Mouse (Mus musculus): ENCODE measurements around the gene Rpl10. TPM values are rescaled to one million over a fixed set of nuclear protein-coding genes. Genes with fewer than 3 reads are reported as not detected.
A peak's percentile ranks its signal among the peaks of the same experiment; 100 is the strongest.

The Rpl10 gene
- polyA plus RNA-seq, 1 experiment from 2014 or later = 846 TPM

DNA sequence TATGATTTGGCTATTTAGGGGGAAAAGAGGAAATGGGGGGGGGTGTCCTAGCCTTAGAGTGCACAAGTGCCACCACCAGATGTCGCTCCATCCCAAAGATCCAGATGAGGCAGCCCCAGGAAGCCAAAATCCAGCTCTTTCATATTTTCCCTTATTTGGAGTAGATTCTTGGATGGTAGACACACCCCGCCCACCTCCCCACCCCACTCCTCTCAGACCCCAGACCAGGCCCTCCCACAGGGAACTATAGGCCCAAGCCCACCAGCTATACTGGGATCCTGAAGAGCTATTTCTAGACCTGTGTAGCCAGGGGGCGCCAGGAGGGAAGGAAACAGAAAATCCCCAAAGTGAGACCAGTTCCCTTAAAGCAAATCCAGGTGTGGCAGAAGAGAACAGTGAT, 22.0 kb upstream of the Rpl10 start:
- no peaks in the 10 kb centered on the region; the same call in 1 of the 2 replicates for H3K36me3 ChIP-seq
- no peaks in the 10 kb centered on the region for H3K27me3 ChIP-seq
- peak overlapping the region; percentile 48 for H3K9ac ChIP-seq
- H3K4me3 ChIP-seq = peak overlapping the region; percentile 42
- H3K9me3 ChIP-seq = no peaks in the 10 kb centered on the region
- 13% methylated on average over 3 of the region's 3 CpGs for whole genome bisulfite sequencing
- ATAC-seq (ENCODE audit: borderline replicate concordance, extremely low read depth, low FRiP score, low TSS enrichment) = 0 out of 2 replicates have a peak, but pooled peaks have one; percentile 21
- peaks cover 7% of the 10 kb centered on the region; the same call in 1 of the 2 replicates for H3K4me1 ChIP-seq
- H3K27ac ChIP-seq = peak overlapping the region; percentile 87
- peak overlapping the region; percentile 62 for H3K4me2 ChIP-seq

- Histone ChIP-seq H3K9ac (peak within 1 kb of the TSS; percentile 48), H3K36me3 (no peaks in the 10 kb centered on the region), H3K27ac (peak within 1 kb of the TSS; percentile 87), H3K9me3 (no peaks in the 10 kb centered on the region), H3K4me1 (0 out of 2 replicates have a peak, but pooled peaks cover 3% of the 10 kb centered on the region), H3K27me3 (no peaks in the 10 kb centered on the region), H3K4me3 (peak within 1 kb of the TSS; percentile 42), H3K4me2 (peak within 1 kb of the TSS; percentile 59)
- 14% methylated on average over 31 of the region's 38 CpGs for WGBS
- no peak for ATAC-seq (ENCODE audit: borderline replicate concordance, extremely low read depth, low FRiP score, low TSS enrichment)
Observed at GRCm38 (mm10) chrX:74249615-74250014, 21.0 kb upstream of the Rpl10 start, which contains the start of gene Flna. TSS of gene Flna (minus strand) at chrX:74249820.

DNA sequence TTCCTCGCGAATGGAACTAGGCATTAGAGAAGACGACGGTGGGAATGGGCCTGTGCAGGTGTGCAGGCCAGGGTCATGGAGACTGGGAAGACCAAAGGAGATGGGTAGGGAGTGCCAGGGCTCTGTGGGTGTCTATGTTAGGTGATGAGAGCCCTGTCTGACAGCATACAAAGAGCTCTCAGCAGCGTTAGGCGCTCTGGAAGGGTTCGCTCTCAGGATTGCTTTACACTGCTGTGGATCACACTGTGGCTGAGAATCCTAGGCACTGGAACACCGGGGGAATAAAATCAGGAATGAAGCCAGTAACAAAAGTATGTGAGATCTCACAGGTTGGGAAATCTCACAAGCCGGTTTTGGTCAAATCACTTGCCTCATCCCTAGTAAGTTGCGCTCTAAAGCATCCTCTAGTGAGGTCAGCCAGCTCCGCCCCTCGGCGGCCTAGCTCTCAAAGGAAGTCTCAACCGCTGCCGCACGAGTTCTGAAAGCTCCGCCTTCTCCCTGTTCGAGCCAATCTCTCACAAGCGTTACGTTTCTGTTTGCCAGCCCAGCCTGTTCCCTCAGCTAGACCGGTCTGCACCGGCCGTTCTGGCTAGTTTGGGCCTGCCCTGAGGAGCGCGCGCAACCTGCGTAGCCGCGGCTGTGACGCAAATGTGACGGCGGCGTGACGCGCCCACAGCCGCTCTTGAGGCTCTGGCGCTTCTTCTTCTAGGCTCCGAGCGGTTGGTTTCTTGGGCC, 16.3 kb upstream of the Rpl10 start, which contains the start of gene Emd:
Gene Emd (plus strand): TSS at position 535 of the 735 bp plus-strand sequence.
- Histone ChIP-seq H3K4me1 (peaks cover 7% of the 10 kb centered on the region; the same call in 1 of the 2 replicates), H3K4me2 (peak within 1 kb of the TSS; percentile 62), H3K9me3 (no peaks in the 10 kb centered on the region), H3K27ac (peak within 1 kb of the TSS; percentile 92), H3K4me3 (peak within 1 kb of the TSS; percentile 61), H3K36me3 (0 out of 2 replicates have a peak, but pooled peaks cover 5% of the 10 kb centered on the region), H3K27me3 (no peaks in the 10 kb centered on the region), H3K9ac (peak within 1 kb of the TSS; percentile 77)
- 34% methylated on average over 39 of the region's 39 CpGs for WGBS
- ATAC-seq (ENCODE audit: borderline replicate concordance, extremely low read depth, low FRiP score, low TSS enrichment) = peak; percentile 98

DNA sequence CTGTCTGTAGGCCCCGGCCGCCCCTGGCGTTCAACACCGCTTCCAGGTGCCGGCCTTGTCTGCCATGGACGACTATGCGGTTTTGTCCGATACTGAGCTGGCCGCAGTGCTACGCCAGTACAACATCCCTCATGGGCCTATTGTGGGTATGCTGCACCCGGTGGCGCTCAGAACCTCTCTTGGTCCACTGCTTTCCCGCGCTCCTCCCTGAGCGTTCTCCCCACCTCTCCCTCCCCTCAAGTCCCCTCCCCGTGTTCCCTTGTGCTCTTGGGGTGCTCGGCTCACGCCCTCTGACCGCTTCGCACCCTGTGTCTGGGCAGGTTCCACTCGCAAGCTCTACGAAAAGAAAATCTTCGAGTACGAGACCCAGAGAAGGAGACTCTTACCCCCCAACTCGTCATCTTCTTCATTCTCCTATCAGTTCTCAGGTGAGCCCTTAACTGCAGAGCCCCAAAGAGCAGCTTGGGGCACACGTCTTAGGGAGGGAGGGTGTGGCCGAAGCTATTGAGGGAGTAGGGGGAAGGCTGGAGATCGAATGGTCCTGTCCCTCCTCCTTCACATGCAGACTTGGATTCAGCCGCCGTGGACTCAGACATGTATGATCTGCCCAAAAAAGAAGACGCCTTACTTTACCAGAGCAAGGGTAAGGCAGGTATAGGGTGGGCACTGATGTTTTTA, 15.6 kb upstream of the Rpl10 start:
- Histone ChIP-seq H3K4me3 (peak overlapping the region; percentile 61), H3K9me3 (no peaks in the 10 kb centered on the region), H3K9ac (peak overlapping the region; percentile 77), H3K27me3 (no peaks in the 10 kb centered on the region), H3K4me2 (peak overlapping the region; percentile 62), H3K27ac (peak overlapping the region; percentile 92), H3K4me1 (peaks cover 5% of the 10 kb centered on the region; the same call in 1 of the 2 replicates), H3K36me3 (0 out of 2 replicates have a peak, but pooled peaks cover 5% of the 10 kb centered on the region)
- WGBS = 21% methylated on average over 31 of the region's 31 CpGs
- no peak for ATAC-seq (ENCODE audit: borderline replicate concordance, extremely low read depth, low FRiP score, low TSS enrichment)

GRCm38 (mm10) chrX:74257746-74258145, 12.9 kb upstream of the Rpl10 start:
- ATAC-seq (ENCODE audit: borderline replicate concordance, extremely low read depth, low FRiP score, low TSS enrichment) = no peak
- no peak overlapping the region for H3K27ac ChIP-seq
- H3K4me2 ChIP-seq = no peak overlapping the region
- 87% methylated on average over 3 of the region's 3 CpGs for WGBS
- H3K9ac ChIP-seq = no peak overlapping the region
- peaks cover 4% of the 10 kb centered on the region; the same call in 1 of the 2 replicates for H3K4me1 ChIP-seq
- no peaks in the 10 kb centered on the region for H3K9me3 ChIP-seq
- no peak overlapping the region for H3K4me3 ChIP-seq
- 0 out of 2 replicates have a peak, but pooled peaks cover 5% of the 10 kb centered on the region for H3K36me3 ChIP-seq
- H3K27me3 ChIP-seq = no peaks in the 10 kb centered on the region

- H3K9ac ChIP-seq = peak overlapping the region; percentile 48
- peak overlapping the region; percentile 51 for H3K4me3 ChIP-seq
- peak overlapping the region; percentile 55 for H3K4me2 ChIP-seq
- peak; percentile 35 for ATAC-seq (ENCODE audit: borderline replicate concordance, extremely low read depth, low FRiP score, low TSS enrichment)
- no peaks in the 10 kb centered on the region for H3K9me3 ChIP-seq
- peaks cover 3% of the 10 kb centered on the region; the same call in 1 of the 2 replicates for H3K4me1 ChIP-seq
- 19% methylated on average over 3 of the region's 3 CpGs for WGBS
- H3K27ac ChIP-seq = peak overlapping the region; percentile 96
- no peaks in the 10 kb centered on the region for H3K27me3 ChIP-seq
- H3K36me3 ChIP-seq = 0 out of 2 replicates have a peak, but pooled peaks cover 4% of the 10 kb centered on the region
Observed at GRCm38 (mm10) chrX:74269736-74270061, 913 bp upstream of the Rpl10 start.

- Histone ChIP-seq H3K27me3 (no peaks in the 10 kb centered on the region), H3K4me3 (peak overlapping the region; percentile 51), H3K9ac (peak overlapping the region; percentile 77), H3K9me3 (no peaks in the 10 kb centered on the region), H3K36me3 (0 out of 2 replicates have a peak, but pooled peaks cover 4% of the 10 kb centered on the region), H3K4me2 (peak overlapping the region; percentile 50), H3K4me1 (peaks cover 3% of the 10 kb centered on the region; the same call in 1 of the 2 replicates), H3K27ac (peak overlapping the region; percentile 70)
- ATAC-seq (ENCODE audit: borderline replicate concordance, extremely low read depth, low FRiP score, low TSS enrichment) = no peak
- 13% methylated on average over 27 of the region's 27 CpGs for WGBS
Observed at GRCm38 (mm10) chrX:74270902-74271551, 415 bp downstream of the Rpl10 start.

- no peak for ATAC-seq (ENCODE audit: borderline replicate concordance, extremely low read depth, low FRiP score, low TSS enrichment)
- no peak overlapping the region for H3K4me2 ChIP-seq
- H3K4me1 ChIP-seq = peaks cover 3% of the 10 kb centered on the region; the same call in 1 of the 2 replicates
- H3K4me3 ChIP-seq = no peak overlapping the region
- no peak overlapping the region for H3K9ac ChIP-seq
- H3K9me3 ChIP-seq = no peaks in the 10 kb centered on the region
- H3K27ac ChIP-seq = 0 out of 2 replicates have a peak overlapping the region, but pooled peaks have one; percentile 10
- no peaks in the 10 kb centered on the region for H3K27me3 ChIP-seq
- 26% methylated on average over 10 of the region's 10 CpGs for WGBS
- H3K36me3 ChIP-seq = 0 out of 2 replicates have a peak, but pooled peaks cover 4% of the 10 kb centered on the region
Observed at GRCm38 (mm10) chrX:74273422-74274322, 3.1 kb downstream of the Rpl10 start.

DNA sequence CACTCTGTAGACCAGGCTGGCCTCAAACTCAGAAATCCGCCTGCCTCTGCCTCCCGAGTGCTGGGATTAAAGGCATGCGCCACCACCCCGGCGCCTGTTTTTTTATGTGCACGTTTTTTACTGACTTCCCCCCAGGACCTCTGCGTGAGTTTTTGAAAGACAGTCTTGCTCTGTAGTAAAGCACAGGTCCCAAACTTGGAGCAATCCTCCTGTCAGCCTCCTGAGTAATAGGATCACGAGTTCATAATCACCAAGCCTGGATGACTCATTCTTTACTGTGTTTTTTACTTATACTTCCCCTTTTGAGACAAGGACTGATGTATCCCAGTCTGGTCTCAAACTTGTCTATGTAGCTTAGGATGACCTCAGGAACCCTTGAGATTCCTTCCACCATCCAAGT, 7.3 kb downstream of the Rpl10 start:
- Histone ChIP-seq H3K4me1 (no peaks in the 10 kb centered on the region), H3K27ac (no peak overlapping the region), H3K4me2 (no peak overlapping the region), H3K4me3 (no peak overlapping the region), H3K9me3 (no peaks in the 10 kb centered on the region), H3K36me3 (no peaks in the 10 kb centered on the region), H3K9ac (no peak overlapping the region), H3K27me3 (no peaks in the 10 kb centered on the region)
- WGBS = 75% methylated on average over 8 of the region's 8 CpGs
- ATAC-seq (ENCODE audit: borderline replicate concordance, extremely low read depth, low FRiP score, low TSS enrichment) = no peak

GRCm38 (mm10) chrX:74281041-74281731, 10.6 kb downstream of the Rpl10 start:
- H3K27ac ChIP-seq = peak overlapping the region; percentile 92
- 9% methylated on average over 14 of the region's 14 CpGs for WGBS
- H3K9ac ChIP-seq = peak overlapping the region; percentile 49
- no peak for ATAC-seq (ENCODE audit: borderline replicate concordance, extremely low read depth, low FRiP score, low TSS enrichment)
- no peaks in the 10 kb centered on the region for H3K36me3 ChIP-seq
- peak overlapping the region; percentile 57 for H3K4me3 ChIP-seq
- H3K4me2 ChIP-seq = peak overlapping the region; percentile 74
- no peaks in the 10 kb centered on the region for H3K9me3 ChIP-seq
- H3K27me3 ChIP-seq = no peaks in the 10 kb centered on the region
- H3K4me1 ChIP-seq = 0 out of 2 replicates have a peak, but pooled peaks cover 7% of the 10 kb centered on the region
